Mouse (Mus musculus) layer of hippocampus, adult 9-11 months (tissue): ENCODE measurements around the gene Sbno2.
A peak's percentile ranks its signal among the peaks of the same experiment; 100 is the strongest.
"Not testable (repeated sequence)": the region's sequence is repeated elsewhere in the genome, so short reads cannot be mapped to it uniquely, and the experiment has no call there.

Experiments used
- DNase-seq: peaks from one replicate; pipeline ENCODE4 v3.0.0; 2022

The Sbno2 gene

GRCm38 (mm10) chr10:80055891-80056290 is 49.5 kb downstream of the Sbno2 start:
- DNase-seq: no peak

DNA sequence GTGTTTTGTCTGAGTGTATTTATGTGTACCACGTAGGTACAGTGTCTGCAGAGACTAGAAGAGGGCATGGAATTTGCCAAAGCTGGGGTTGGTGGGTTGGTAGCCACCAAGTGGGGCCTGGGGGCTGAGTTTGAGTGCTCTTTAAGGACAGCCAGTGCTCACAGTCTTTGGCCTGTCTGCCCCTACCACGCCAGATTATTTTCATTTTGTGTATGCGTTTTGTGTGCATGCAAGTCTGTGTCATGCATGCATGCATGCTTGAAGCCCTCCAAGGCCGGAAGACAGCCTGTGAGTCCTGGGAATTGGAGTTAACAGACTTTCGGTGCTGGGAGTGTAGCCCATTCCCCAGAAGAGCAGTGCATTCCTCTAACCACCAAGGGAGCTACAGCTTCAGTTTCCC is 50.0 kb downstream of the Sbno2 start:
- no peak for DNase-seq

GRCm38 (mm10) chr10:80054911-80055310 is 50.5 kb downstream of the Sbno2 start:
- DNase-seq: not testable (repeated sequence)

DNA sequence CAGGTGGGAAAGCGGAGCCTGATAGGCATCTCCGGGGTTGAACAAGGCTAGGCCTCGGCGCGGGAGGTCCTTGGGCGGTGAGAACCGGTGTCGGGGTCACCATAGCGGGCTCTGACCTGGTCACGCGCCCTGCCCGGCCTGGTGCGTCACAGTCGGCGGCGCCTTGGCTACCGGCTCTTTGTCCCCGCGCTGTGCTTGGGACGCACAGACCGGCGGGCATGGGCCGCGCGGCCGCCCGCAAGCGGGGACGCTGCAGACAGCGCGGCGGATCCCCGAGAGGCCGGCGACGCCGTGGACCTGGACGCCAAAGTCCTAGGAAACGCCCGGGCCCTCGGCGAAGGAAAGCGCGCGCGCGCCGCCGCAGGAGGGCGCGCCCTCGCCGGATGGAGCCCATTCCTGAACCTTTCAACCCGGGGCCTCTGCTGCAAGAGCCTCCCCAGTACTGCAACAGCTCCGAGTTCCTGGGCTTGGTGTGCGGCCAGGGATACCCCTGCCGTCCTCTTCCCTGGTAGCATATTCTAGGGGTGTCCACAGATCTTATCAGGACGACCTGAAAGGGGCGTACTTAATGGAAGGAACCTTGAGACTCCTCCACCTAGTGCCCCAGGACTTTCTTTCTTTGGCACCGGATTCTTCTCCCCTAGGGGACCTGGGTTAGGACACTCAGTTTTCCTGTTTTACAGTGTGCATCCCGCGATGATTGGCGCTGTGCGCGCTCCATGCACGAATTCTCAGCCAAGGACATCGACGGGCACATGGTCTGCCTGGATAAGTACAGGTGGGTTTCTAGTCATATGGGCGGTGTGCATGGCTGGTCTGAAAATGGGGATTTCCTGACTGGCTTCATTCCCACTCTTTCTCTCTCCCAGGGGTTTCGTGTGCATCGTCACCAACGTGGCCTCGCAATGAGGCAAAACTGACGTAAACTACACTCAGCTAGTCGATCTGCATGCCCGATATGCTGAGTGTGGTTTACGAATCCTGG is 51.2 kb downstream of the Sbno2 start:
- no peak for DNase-seq

DNA sequence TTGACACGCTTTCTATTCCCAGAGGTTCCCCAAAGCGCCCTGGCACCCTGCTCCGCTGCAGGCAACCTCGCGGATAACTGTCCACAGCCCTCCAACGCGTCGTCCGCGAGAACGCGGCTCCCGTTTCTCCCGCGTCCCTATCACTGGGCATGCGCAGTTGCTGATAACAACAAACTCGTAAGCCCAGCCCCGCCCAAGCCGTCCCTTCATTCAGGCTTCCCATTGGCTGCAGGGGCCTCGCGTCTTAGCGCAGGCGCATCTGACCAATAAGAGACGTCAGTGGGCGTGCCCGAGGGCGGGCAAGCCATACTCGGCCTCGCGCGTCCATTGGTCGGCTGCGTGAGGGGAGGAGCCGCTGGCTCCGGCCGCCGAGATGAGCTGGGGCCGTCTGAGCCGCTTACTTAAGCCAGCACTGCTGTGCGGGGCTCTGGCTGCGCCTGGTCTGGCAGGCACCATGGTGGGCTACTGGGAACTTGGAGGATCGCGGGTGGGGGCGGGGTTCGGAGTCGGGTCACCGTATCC is 52.1 kb downstream of the Sbno2 start:
- DNase-seq: peak; percentile 100

DNA sequence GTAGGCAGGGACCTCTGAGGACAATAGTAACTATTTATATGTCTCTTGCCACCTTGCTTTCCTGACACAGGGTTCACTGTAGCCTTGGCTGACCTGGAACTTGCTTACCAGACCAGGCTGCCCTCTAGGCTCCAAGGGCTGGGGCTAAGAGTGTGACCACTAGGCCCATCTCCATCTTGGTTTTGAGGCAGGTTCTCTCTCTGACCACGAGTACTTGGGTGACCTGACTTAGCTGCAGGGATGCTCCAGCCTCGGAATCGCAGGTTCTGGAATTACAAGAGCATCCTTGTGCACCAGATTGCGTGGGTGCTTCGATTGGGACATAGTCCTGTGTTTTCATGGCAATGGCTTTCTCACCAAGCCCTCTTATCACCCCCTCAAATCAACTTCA is 53.0 kb downstream of the Sbno2 start:
- DNase-seq: no peak

DNA sequence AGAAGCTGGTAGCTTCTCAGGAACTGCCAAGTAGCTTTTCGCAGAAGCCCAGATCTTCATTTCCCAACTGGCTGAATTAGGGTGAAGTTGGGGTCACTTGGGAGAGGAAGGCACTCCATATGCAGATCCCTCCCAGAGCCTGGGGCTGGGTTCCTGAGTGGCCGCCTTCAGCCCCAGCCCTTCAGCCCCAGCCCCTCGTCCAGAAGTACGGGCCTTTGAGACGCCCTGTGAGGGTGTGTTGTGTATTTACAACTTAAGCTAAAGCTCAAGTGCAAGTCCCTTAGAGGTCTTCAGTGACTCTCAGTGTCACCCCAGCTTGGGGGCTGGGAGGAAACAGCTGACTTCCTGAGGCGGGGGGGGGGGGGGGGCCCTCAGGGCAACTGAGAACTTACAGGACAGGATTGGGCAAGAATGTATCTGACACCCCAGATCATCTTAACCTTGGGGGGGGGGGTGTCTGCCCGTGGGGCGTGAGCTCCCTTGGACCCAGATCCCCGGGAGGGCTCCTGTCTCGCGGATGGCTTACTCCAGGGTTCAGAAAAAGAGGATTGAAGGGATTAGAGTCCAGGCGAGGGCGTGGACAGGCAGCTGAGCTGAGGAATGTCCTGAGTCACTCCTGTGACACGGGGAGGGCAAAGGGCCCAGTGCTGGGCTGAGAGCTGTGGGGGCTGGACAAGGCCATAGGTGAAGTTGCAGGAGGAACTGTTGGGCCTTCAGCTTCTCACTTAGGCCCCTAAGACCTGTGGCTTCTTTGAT is 53.6 kb downstream of the Sbno2 start:
- no peak for DNase-seq

DNA sequence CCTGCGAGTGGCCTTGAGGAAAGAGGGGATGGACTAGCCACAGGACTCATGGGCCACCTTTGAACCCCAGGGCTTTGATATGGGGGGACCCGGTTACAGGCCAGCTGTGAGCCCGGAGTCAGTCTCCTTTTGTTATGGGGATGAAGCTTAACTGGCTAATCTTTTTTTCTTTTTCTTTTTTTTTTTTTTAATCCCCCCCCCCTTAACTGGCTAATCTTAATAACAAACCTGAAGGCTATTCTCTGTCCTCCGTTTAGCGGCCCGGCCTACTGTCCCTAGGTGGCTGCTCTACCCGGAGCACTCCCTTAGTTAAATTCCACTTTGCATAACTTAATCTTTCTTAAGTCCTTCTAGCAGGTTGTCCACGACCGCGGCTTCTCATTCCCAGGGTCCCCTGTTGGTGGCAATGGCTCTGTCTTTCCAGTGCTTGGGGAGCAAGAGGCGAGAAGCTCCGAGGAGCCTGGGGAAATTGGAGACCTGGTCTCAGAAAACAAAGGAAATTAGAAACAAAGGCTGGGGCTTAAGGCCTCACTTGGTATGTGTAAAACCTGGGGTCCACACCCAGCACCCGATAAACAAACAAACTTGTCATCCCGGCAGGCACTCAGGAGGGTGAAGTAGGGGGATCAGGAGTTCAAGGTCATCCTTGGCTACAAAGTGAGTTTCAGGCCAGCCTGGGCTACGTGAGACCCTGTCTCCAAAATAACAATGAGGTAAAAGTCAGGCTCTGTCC is 54.3 kb downstream of the Sbno2 start:
- no peak for DNase-seq

GRCm38 (mm10) chr10:80050244-80050643 is 55.1 kb downstream of the Sbno2 start:
- DNase-seq: no peak

DNA sequence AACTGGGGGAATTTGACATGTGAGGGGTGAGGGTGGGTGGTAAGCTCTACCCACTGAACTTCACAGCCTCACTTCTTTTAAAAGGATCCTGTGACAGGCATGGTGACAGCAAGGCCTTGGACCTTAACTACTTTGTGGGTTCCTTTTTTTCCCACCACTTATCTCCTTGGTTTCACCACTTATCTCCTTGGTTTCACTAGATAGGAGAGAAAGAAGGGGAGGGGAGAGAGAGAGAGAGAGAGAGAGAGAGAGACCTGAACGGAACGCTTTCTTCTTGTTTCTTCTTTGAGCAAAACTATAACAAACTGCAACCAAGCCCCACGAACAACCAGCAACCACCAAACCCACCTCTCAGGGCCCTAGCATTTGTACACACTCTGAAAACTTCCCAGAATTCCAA is 56.5 kb downstream of the Sbno2 start:
- no peak for DNase-seq

GRCm38 (mm10) chr10:80048396-80048795 is 57.0 kb downstream of the Sbno2 start:
- DNase-seq: no peak

- no peak for DNase-seq
Observed at GRCm38 (mm10) chr10:80047041-80047565, 58.3 kb downstream of the Sbno2 start, which contains the start of gene Gpx4. Gpx4 (plus strand) TSS chr10:80047166.

DNA sequence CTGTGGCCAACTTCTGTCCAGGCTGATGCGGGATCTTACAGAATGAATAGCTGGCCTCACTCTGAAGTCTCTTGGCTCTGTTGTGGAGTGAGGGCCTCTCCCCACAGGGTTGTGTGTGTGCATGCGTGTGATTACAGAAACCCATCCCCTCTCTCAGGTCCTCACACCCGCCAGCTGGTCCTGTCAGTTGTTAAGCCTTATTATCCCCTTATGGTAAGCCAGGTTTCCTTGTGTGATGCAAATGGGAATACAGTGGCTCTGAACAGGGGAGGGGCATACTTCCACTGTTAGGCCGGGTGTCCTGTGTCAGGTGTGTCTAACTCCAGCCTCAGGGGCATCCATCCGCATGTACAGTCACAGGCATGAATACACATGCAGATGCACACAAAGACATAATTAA is 59.6 kb downstream of the Sbno2 start:
- DNase-seq: no peak

- DNase-seq: not testable (repeated sequence)
Observed at GRCm38 (mm10) chr10:80045364-80045763, 60.0 kb downstream of the Sbno2 start.

- no peak for DNase-seq
Observed at GRCm38 (mm10) chr10:80044087-80044486, 61.3 kb downstream of the Sbno2 start.

- DNase-seq: not testable (repeated sequence)
Observed at GRCm38 (mm10) chr10:80041409-80042060, 63.8 kb downstream of the Sbno2 start.

DNA sequence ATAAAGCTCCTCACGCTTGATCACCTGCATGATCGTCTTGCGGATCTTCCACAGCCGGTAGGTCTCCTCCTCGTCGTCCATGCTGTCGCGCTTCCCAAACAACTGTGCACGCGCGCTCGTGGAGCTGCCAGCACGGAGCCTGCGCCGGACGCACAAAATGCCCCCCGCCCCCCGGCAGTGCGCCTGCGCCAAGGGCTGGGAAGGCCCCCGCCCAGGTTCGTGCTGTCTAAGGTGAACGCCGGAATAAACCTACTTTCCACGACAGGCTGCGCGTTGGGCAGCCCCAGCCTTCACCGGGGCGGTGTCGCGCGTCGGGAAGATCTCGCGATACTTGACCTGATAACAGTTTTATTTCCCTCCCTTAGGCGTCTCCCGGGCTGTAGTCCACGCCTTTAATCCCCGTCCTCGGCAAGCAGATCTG is 65.8 kb downstream of the Sbno2 start, which contains the start of gene Polr2e:
Gene Polr2e (minus strand): TSS at position 237 of the 421 bp plus-strand sequence.
- DNase-seq: peak; percentile 98

DNA sequence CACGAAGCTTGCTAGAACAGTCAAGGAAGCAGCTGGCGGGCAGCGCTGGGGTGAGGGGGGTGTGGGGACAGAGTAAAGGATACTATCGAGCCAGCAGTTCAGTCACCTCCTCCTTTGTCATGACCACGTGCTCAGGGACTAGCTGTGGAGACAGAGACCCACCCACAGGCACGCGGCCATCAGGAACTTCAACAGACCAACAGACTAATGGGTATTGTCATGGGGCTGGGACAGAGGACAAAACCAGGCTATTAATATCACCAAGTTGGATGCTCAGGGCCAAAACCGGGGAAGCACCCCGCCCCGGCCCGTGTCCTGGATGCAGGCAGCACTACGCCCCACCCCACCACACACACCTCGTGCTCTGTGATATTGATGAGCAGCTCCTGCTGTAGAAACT is 68.5 kb downstream of the Sbno2 start:
- no peak for DNase-seq

GRCm38 (mm10) chr10:80035686-80036085 is 69.7 kb downstream of the Sbno2 start:
- DNase-seq: no peak

- no peak for DNase-seq
Observed at GRCm38 (mm10) chr10:80035148-80035547, 70.2 kb downstream of the Sbno2 start.

GRCm38 (mm10) chr10:80033511-80034391 is 71.6 kb downstream of the Sbno2 start:
- no peak for DNase-seq
